Mouse (Mus musculus) hindbrain, embryonic 11.5 days (tissue): ENCODE data around the gene Btnl2. TPM values are rescaled to one million over a fixed set of nuclear protein-coding genes. Genes with fewer than 3 reads are reported as not detected.
A peak's percentile ranks its signal among the peaks of the same experiment; 100 is the strongest.

Experiments
- ATAC-seq: fragments of 200-750 bp; cut with Nextera tagmentation; 2 replicates; pipeline ENCODE4 v1.8.0; 2017; ENCODE audit warnings: mild to moderate bottlenecking, moderate TSS enrichment, moderate library complexity; ENCODE audit not compliant: low FRiP score
- DNase-seq: peaks from one replicate; pipeline ENCODE4 v3.0.0-alpha.2; 2015; ENCODE audit warnings: low spot score
- H3K27ac ChIP-seq: fragments of 300-500 bp; sonication (generic); 2 replicates; pipeline ENCODE4 v1.5.1; 2014; ENCODE audit warnings: mild to moderate bottlenecking, low read depth, low read length
- H3K27me3 ChIP-seq: fragments of 300-500 bp; sonication (generic); 2 replicates; pipeline ENCODE4 v1.6.1; 2014; ENCODE audit warnings: mild to moderate bottlenecking, low read length, moderate library complexity, mixed read lengths; ENCODE audit not compliant: control insufficient read depth, insufficient read depth
- H3K36me3 ChIP-seq: fragments of 300-500 bp; sonication (generic); 2 replicates; pipeline ENCODE4 v1.6.1; 2014; ENCODE audit warnings: mild to moderate bottlenecking, low read length, moderate library complexity, mixed read lengths; ENCODE audit not compliant: control insufficient read depth, insufficient read depth
- H3K4me1 ChIP-seq: fragments of 300-500 bp; sonication (generic); replicated peaks from 2 replicates; pipeline ENCODE4 v1.6.1; 2014; ENCODE audit warnings: low read length, mixed read lengths; ENCODE audit not compliant: control insufficient read depth, insufficient read depth
- H3K4me2 ChIP-seq: fragments of 300-500 bp; sonication (generic); replicated peaks from 2 replicates; pipeline ENCODE4 v1.6.1; 2014; ENCODE audit warnings: mild to moderate bottlenecking, low read depth, low read length
- H3K4me3 ChIP-seq: fragments of 300-500 bp; sonication (generic); 2 replicates; pipeline ENCODE4 v1.5.1; 2014; ENCODE audit warnings: low read depth, low read length
- H3K9ac ChIP-seq: fragments of 300-500 bp; sonication (generic); 2 replicates; pipeline ENCODE4 v1.6.1; 2014; ENCODE audit warnings: low read depth, low read length
- H3K9me3 ChIP-seq: fragments of 300-500 bp; sonication (generic); 2 replicates; pipeline ENCODE4 v1.6.1; 2016; ENCODE audit warnings: low read length; ENCODE audit not compliant: control insufficient read depth
- WGBS: fragments of 180-500 bp; shearing (Covaris S2); extraction: QIAGEN DNeasy Blood & Tissue Kit; methylation state at CpG from one replicate; pipeline ENCODE4 v1.1.7; 2014; 5-methylcytosine and 5-hydroxymethylcytosine counted together
- polyA plus RNA-seq: library from polyadenylated mRNA; unstranded; fragments of >200 nt; fragmentation: Nextera tagmentation; extraction: Ambion mirVana; gene quantifications from 2 replicates; pipeline ENCODE4 v1.2.1, GENCODE M21; 2014

The Btnl2 gene
- polyA plus RNA-seq, 1 experiment from 2014 or later, result not detected

GRCm38 (mm10) chr17:34331200-34331599, 23.4 kb upstream of the Btnl2 start:
- H3K9ac ChIP-seq, result no peak overlapping the region
- H3K9me3 ChIP-seq, result no peaks in the 10 kb centered on the region
- H3K27me3 ChIP-seq, result no peaks in the 10 kb centered on the region
- 93% methylated on average over 1 of the region's 1 CpGs for WGBS
- no peak overlapping the region for H3K4me2 ChIP-seq
- ATAC-seq (no peak), DNase-seq (no peak)
- no peaks in the 10 kb centered on the region for H3K36me3 ChIP-seq
- H3K27ac ChIP-seq, result no peak overlapping the region
- no peak overlapping the region for H3K4me3 ChIP-seq
- no peaks in the 10 kb centered on the region for H3K4me1 ChIP-seq

DNA sequence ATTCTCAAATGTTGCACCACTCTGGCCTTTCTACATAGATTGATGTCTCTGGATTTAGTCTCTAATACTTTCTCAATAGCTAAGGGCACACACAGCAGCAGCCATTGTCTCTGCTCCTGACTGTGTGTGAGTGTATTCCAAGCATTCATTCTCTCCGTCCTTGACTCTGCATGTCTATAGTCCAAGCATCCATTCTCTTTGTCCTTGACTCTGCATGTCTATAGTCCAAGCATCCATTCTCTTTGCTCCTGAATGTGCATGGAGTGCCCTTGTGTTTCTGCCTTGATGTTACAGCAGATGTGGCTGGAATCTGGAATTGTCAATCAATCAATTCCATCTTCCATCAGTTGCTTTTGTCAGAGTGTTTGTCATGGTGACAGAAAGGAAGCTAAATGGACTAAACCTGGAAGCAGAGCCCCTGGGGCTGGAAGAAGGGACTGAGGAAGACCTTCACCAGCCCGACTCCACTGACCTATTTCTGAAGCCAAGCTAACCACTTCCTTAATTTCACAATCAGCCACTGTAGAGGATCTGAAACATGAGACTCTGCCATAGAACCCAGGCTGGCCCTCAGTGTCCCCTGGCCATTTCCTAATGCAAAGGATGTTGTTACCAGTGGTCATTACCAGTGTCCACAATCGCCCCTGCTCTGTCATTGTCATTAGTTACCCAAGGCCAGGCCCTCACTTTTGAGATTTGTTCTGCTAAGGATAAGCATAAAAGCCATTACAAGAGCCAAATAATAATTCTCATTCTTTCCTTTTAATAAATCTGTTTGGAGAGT, 13.8 kb upstream of the Btnl2 start:
- whole genome bisulfite sequencing, result 40% methylated on average over 3 of the region's 3 CpGs
- Histone ChIP-seq H3K9me3 (no peaks in the 10 kb centered on the region), H3K27ac (no peak overlapping the region), H3K4me1 (no peaks in the 10 kb centered on the region), H3K4me3 (no peak overlapping the region), H3K27me3 (no peaks in the 10 kb centered on the region), H3K9ac (no peak overlapping the region), H3K36me3 (no peaks in the 10 kb centered on the region), H3K4me2 (no peak overlapping the region)
- no peak for DNase-seq
- no peak for ATAC-seq

- H3K27ac ChIP-seq, result no peak overlapping the region
- H3K36me3 ChIP-seq, result no peaks in the 10 kb centered on the region
- no peak overlapping the region for H3K9ac ChIP-seq
- no peak overlapping the region for H3K4me2 ChIP-seq
- no peaks in the 10 kb centered on the region for H3K4me1 ChIP-seq
- DNase-seq, result no peak
- 89% methylated on average over 4 of the region's 4 CpGs for WGBS
- ATAC-seq, result no peak
- H3K9me3 ChIP-seq, result no peaks in the 10 kb centered on the region
- H3K4me3 ChIP-seq, result no peak overlapping the region
- no peaks in the 10 kb centered on the region for H3K27me3 ChIP-seq
Observed at GRCm38 (mm10) chr17:34344882-34345281, 9.7 kb upstream of the Btnl2 start.

DNA sequence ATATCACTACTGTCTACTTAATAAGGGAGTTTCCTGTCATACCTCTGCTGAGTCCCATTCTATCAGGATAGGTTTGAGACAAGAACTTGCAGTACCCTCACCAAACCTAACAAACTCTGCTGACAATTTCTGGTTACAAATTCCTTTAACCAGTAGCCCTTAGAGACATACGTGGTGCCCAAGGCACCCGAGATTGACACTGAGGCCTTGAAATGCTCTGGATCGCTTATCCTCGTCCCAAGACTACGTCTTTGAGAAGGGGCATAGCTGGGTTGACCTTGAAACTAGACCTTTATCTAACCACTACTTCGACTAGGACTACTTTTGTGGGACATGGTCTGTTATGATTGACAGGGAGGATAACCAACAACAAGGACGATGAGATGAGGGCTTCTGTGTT, 9.1 kb upstream of the Btnl2 start:
- Histone ChIP-seq H3K27me3 (no peaks in the 10 kb centered on the region), H3K4me2 (no peak overlapping the region), H3K4me3 (no peak overlapping the region), H3K27ac (no peak overlapping the region), H3K9me3 (no peaks in the 10 kb centered on the region), H3K9ac (no peak overlapping the region), H3K4me1 (no peaks in the 10 kb centered on the region), H3K36me3 (no peaks in the 10 kb centered on the region)
- 90% methylated on average over 7 of the region's 7 CpGs for WGBS
- no peak for ATAC-seq
- no peak for DNase-seq

DNA sequence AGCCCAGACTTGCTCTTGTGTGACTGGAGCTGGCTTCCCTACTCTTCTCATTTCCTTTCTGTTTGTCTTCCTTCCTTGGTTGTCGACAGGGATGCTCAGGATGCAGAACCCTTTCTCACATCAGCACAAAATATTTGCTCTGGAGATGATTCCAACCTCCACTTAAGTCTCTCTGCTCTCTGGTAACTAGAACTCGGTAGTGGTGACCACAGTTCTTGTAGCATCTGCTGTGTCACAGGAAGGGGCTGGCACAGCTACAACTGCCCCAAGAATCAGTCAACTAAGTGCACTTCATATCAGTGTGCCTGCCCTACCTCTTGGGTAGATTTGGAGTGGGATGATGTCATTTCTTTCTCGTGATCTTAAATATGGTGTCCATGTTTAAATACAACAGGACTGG, 8.6 kb upstream of the Btnl2 start:
- ATAC-seq (no peak), DNase-seq (no peak)
- 85% methylated on average over 3 of the region's 3 CpGs for WGBS
- Histone ChIP-seq H3K9me3 (no peaks in the 10 kb centered on the region), H3K36me3 (no peaks in the 10 kb centered on the region), H3K27me3 (no peaks in the 10 kb centered on the region), H3K4me2 (no peak overlapping the region), H3K4me1 (no peaks in the 10 kb centered on the region), H3K27ac (no peak overlapping the region), H3K9ac (no peak overlapping the region), H3K4me3 (no peak overlapping the region)

- Histone ChIP-seq H3K4me2 (no peak overlapping the region), H3K9me3 (no peaks in the 10 kb centered on the region), H3K4me1 (no peaks in the 10 kb centered on the region), H3K36me3 (no peaks in the 10 kb centered on the region), H3K27ac (no peak overlapping the region), H3K9ac (no peak overlapping the region), H3K27me3 (no peaks in the 10 kb centered on the region), H3K4me3 (no peak overlapping the region)
- ATAC-seq (no peak), DNase-seq (no peak)
- WGBS, result 73% methylated on average over 6 of the region's 6 CpGs
Observed at GRCm38 (mm10) chr17:34347606-34348308, 6.9 kb upstream of the Btnl2 start.

DNA sequence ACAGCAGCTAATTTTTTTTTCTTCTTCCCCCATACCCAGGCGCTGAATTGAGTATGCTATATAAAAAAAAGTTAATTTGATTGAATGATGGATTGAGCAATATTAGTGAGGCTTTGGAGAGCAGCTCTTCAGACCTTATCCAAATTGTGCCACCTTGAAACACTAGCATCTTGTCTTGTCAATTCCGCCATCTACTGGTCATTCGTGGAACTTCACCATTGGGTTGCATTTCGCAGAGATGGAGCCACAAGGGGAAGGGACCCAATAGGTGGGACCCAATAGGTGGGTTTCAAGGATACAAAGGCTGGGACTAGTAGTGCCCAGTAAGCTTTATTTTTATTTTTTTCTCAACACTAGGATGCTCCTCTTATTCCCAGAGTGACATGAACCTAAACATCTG, 5.2 kb upstream of the Btnl2 start:
- Histone ChIP-seq H3K4me3 (no peak overlapping the region), H3K4me1 (no peaks in the 10 kb centered on the region), H3K4me2 (no peak overlapping the region), H3K9me3 (no peaks in the 10 kb centered on the region), H3K27me3 (no peaks in the 10 kb centered on the region), H3K9ac (no peak overlapping the region), H3K36me3 (no peaks in the 10 kb centered on the region), H3K27ac (no peak overlapping the region)
- ATAC-seq, result no peak
- DNase-seq, result peak; percentile 89
- WGBS, result 6% methylated on average over 4 of the region's 4 CpGs

GRCm38 (mm10) chr17:34354940-34355339, 318 bp downstream of the Btnl2 start:
- Histone ChIP-seq H3K36me3 (no peaks in the 10 kb centered on the region), H3K9me3 (no peaks in the 10 kb centered on the region), H3K9ac (no peak overlapping the region), H3K27ac (no peak overlapping the region), H3K4me2 (no peak overlapping the region), H3K4me1 (no peaks in the 10 kb centered on the region), H3K27me3 (no peaks in the 10 kb centered on the region), H3K4me3 (no peak overlapping the region)
- DNase-seq (no peak), ATAC-seq (no peak)
- WGBS, result 90% methylated on average over 1 of the region's 1 CpGs
